Mouse (Mus musculus) lung, adult 18-20 months (tissue): ENCODE results near the gene Sema3f.

Source experiments
- DNase-seq, 2 experiments: peaks; one replicate each; pipeline ENCODE4 v3.0.0; 2022; ENCODE audit warnings: mixed read lengths in 2 of 2

Sema3f gene

GRCm38 (mm10) chr9:107688939-107689338 is 21.3 kb downstream of the Sema3f start:
- no peak for DNase-seq

GRCm38 (mm10) chr9:107688415-107688814 is 21.9 kb downstream of the Sema3f start:
- no peak for DNase-seq

- DNase-seq = peak; percentile 64 to 74
Measured at GRCm38 (mm10) chr9:107685231-107685981, 24.9 kb downstream of the Sema3f start.

- peak in 1 of 2 experiments; percentile 50 for DNase-seq
Measured at GRCm38 (mm10) chr9:107682405-107682804, 27.9 kb downstream of the Sema3f start.

GRCm38 (mm10) chr9:107679501-107679900 is 30.8 kb downstream of the Sema3f start, which contains the start of gene Gnat1:
Gene Gnat1, minus strand, starts transcription at chr9:107679712.
- no peak for DNase-seq

GRCm38 (mm10) chr9:107678861-107679260 is 31.4 kb downstream of the Sema3f start:
- DNase-seq = no peak

GRCm38 (mm10) chr9:107677819-107678526 is 32.3 kb downstream of the Sema3f start:
- peak; percentile 53 to 80 for DNase-seq

- DNase-seq = peak; percentile 35 to 52
Measured at GRCm38 (mm10) chr9:107677091-107677784, 33.0 kb downstream of the Sema3f start.

GRCm38 (mm10) chr9:107676302-107676701 is 34.0 kb downstream of the Sema3f start:
- DNase-seq = peak in 1 of 2 experiments; percentile 64

- DNase-seq = peak; percentile 53 to 72
Measured at GRCm38 (mm10) chr9:107675671-107676301, 34.5 kb downstream of the Sema3f start.

GRCm38 (mm10) chr9:107674609-107675429 is 35.5 kb downstream of the Sema3f start:
- no peak for DNase-seq

- no peak for DNase-seq
Measured at GRCm38 (mm10) chr9:107670259-107670658, 40.0 kb downstream of the Sema3f start.

GRCm38 (mm10) chr9:107669480-107669945 is 40.8 kb downstream of the Sema3f start, which contains the start of gene Slc38a3:
Gene Slc38a3, minus strand, starts transcription at chr9:107669530.
- DNase-seq = no peak

GRCm38 (mm10) chr9:107668916-107669315 is 41.4 kb downstream of the Sema3f start:
- DNase-seq = no peak

- DNase-seq = no peak
Measured at GRCm38 (mm10) chr9:107668011-107668410, 42.3 kb downstream of the Sema3f start.

GRCm38 (mm10) chr9:107667219-107667618 is 43.1 kb downstream of the Sema3f start:
- DNase-seq = peak in 1 of 2 experiments; percentile 29

- no peak for DNase-seq
Measured at GRCm38 (mm10) chr9:107666751-107667205, 43.5 kb downstream of the Sema3f start.

GRCm38 (mm10) chr9:107665308-107665707 is 45.0 kb downstream of the Sema3f start:
- DNase-seq = no peak

- no peak for DNase-seq
Measured at GRCm38 (mm10) chr9:107663525-107663924, 46.8 kb downstream of the Sema3f start.

GRCm38 (mm10) chr9:107662342-107662741 is 47.9 kb downstream of the Sema3f start:
- no peak for DNase-seq

- no peak for DNase-seq
Measured at GRCm38 (mm10) chr9:107660777-107661176, 49.5 kb downstream of the Sema3f start.

GRCm38 (mm10) chr9:107659961-107660360 is 50.3 kb downstream of the Sema3f start:
- no peak for DNase-seq
